Mouse (Mus musculus): ENCODE measurements around the gene Hoxd11.

Gene Hoxd11

GRCm38 (mm10) chr2:74680561-74681398 is 1.4 kb downstream of the Hoxd11 start:
- no peak for DNase-seq (ENCODE audit: low read depth, low spot score)

GRCm38 (mm10) chr2:74681594-74682531 is 2.5 kb downstream of the Hoxd11 start:
- DNase-seq (ENCODE audit: low read depth, low spot score): no peak

GRCm38 (mm10) chr2:74682796-74683195 is 3.4 kb downstream of the Hoxd11 start:
- no peak for DNase-seq (ENCODE audit: low read depth, low spot score)

- no peak for DNase-seq (ENCODE audit: low read depth, low spot score)
These were observed 4.2 kb downstream of the Hoxd11 start for GRCm38 (mm10) chr2:74683471-74683951.

GRCm38 (mm10) chr2:74684106-74684505 is 4.7 kb downstream of the Hoxd11 start:
- no peak for DNase-seq (ENCODE audit: low read depth, low spot score)

GRCm38 (mm10) chr2:74685059-74685603 is 5.8 kb downstream of the Hoxd11 start:
- no peak for DNase-seq (ENCODE audit: low read depth, low spot score)

GRCm38 (mm10) chr2:74686301-74686987 is 7.1 kb downstream of the Hoxd11 start:
- no peak for DNase-seq (ENCODE audit: low read depth, low spot score)

- DNase-seq (ENCODE audit: low read depth, low spot score): no peak
These were observed 7.8 kb downstream of the Hoxd11 start for GRCm38 (mm10) chr2:74686988-74687697.

- DNase-seq (ENCODE audit: low read depth, low spot score): no peak
These were observed 8.6 kb downstream of the Hoxd11 start for GRCm38 (mm10) chr2:74687698-74688555.

GRCm38 (mm10) chr2:74688795-74689573 is 9.6 kb downstream of the Hoxd11 start:
- DNase-seq (ENCODE audit: low read depth, low spot score): no peak

- DNase-seq (ENCODE audit: low read depth, low spot score): no peak
These were observed 10.4 kb downstream of the Hoxd11 start for GRCm38 (mm10) chr2:74689574-74690337.

GRCm38 (mm10) chr2:74690338-74690716 is 11.0 kb downstream of the Hoxd11 start:
- no peak for DNase-seq (ENCODE audit: low read depth, low spot score)

GRCm38 (mm10) chr2:74691022-74691951 is 11.9 kb downstream of the Hoxd11 start, which contains the start of gene Hoxd10:
Hoxd10 (plus strand) TSS chr2:74691924.
- no peak for DNase-seq (ENCODE audit: low read depth, low spot score)

- DNase-seq (ENCODE audit: low read depth, low spot score): no peak
These were observed 12.8 kb downstream of the Hoxd11 start for GRCm38 (mm10) chr2:74691995-74692807.

GRCm38 (mm10) chr2:74692808-74693431 is 13.6 kb downstream of the Hoxd11 start:
- no peak for DNase-seq (ENCODE audit: low read depth, low spot score)

- no peak for DNase-seq (ENCODE audit: low read depth, low spot score)
These were observed 14.1 kb downstream of the Hoxd11 start for GRCm38 (mm10) chr2:74693432-74693827.
